Mouse (Mus musculus) heart, embryonic 10.5 days (tissue): ENCODE results near the gene Ada. TPM values are rescaled to one million over a fixed set of nuclear protein-coding genes. Genes with fewer than 3 reads are reported as not detected.

ENCODE experiments used
- DNase-seq: peaks from one replicate; pipeline ENCODE4 v3.0.0-alpha.2; 2017; ENCODE audit warnings: low spot score
- H3K27ac ChIP-seq: fragments of 300-500 bp; sonication (generic); 2 replicates; pipeline ENCODE4 v1.5.1; 2016; ENCODE audit warnings: mild to moderate bottlenecking
- H3K27me3 ChIP-seq: fragments of 300-500 bp; sonication (generic); 2 replicates; pipeline ENCODE4 v1.6.1; 2016; ENCODE audit warnings: mild to moderate bottlenecking; ENCODE audit not compliant: poor library complexity, insufficient read depth, severe bottlenecking
- H3K36me3 ChIP-seq: fragments of 300-500 bp; sonication (generic); 2 replicates; pipeline ENCODE4 v1.6.1; 2016; ENCODE audit warnings: mild to moderate bottlenecking, moderate library complexity
- H3K4me1 ChIP-seq: fragments of 300-500 bp; sonication (generic); 2 replicates; pipeline ENCODE4 v1.6.1; 2016; ENCODE audit warnings: mild to moderate bottlenecking
- H3K4me3 ChIP-seq: fragments of 300-500 bp; sonication (generic); 2 replicates; pipeline ENCODE4 v1.5.1; 2016; ENCODE audit warnings: mild to moderate bottlenecking, moderate library complexity
- H3K9me3 ChIP-seq: fragments of 300-500 bp; sonication (generic); 2 replicates; pipeline ENCODE4 v1.6.1; 2016; ENCODE audit warnings: mild to moderate bottlenecking, moderate library complexity
- WGBS: fragments of 180-500 bp; shearing (Covaris S2); methylation state at CpG from one replicate; pipeline ENCODE4 v1.1.7; 2016; 5-methylcytosine and 5-hydroxymethylcytosine counted together
- polyA plus RNA-seq: library from polyadenylated mRNA; unstranded; fragments of >200 nt; fragmentation: Nextera tagmentation; extraction: Ambion mirVana; gene quantifications from 2 replicates; pipeline ENCODE4 v1.2.1, GENCODE M21; 2016

The Ada gene
- polyA plus RNA-seq, 1 experiment from 2014 or later: 8.2 TPM

GRCm38 (mm10) chr2:163708321-163708720, 41.7 kb downstream of the Ada start:
- Histone ChIP-seq H3K4me1 (peaks cover 52% of the 10 kb centered on the region), H3K27ac (peak overlapping the region; percentile 62), H3K27me3 (no peaks in the 10 kb centered on the region)

GRCm38 (mm10) chr2:163703599-163704260, 46.3 kb downstream of the Ada start:
- Histone ChIP-seq H3K4me1 (peaks cover 48% of the 10 kb centered on the region), H3K27ac (peak overlapping the region; percentile 53; the same call in 1 of the 2 replicates), H3K9me3 (no peaks in the 10 kb centered on the region), H3K27me3 (no peaks in the 10 kb centered on the region), H3K4me3 (no peak overlapping the region), H3K36me3 (peaks cover 21% of the 10 kb centered on the region)
- WGBS: 87% methylated on average over 5 of the region's 5 CpGs
- DNase-seq: no peak

More at GRCm38 (mm10) chr2:163708321-163708720, 41.7 kb downstream of the Ada start:
- Histone ChIP-seq H3K4me3 (no peak overlapping the region), H3K36me3 (peaks cover 32% of the 10 kb centered on the region), H3K9me3 (no peaks in the 10 kb centered on the region)
- 36% methylated on average over 5 of the region's 5 CpGs for WGBS
- DNase-seq: no peak

GRCm38 (mm10) chr2:163702921-163703320, 47.1 kb downstream of the Ada start:
- peaks cover 21% of the 10 kb centered on the region for H3K36me3 ChIP-seq
- DNase-seq: no peak
- no peaks in the 10 kb centered on the region for H3K9me3 ChIP-seq
- no peak overlapping the region for H3K4me3 ChIP-seq
- no peaks in the 10 kb centered on the region for H3K27me3 ChIP-seq
- WGBS: 74% methylated on average over 5 of the region's 5 CpGs
- H3K27ac ChIP-seq: peak overlapping the region; percentile 72
- H3K4me1 ChIP-seq: peaks cover 52% of the 10 kb centered on the region

- H3K9me3 ChIP-seq: no peaks in the 10 kb centered on the region
- H3K27ac ChIP-seq: peak overlapping the region; percentile 72
- no peaks in the 10 kb centered on the region for H3K27me3 ChIP-seq
- H3K4me3 ChIP-seq: no peak overlapping the region
- peaks cover 21% of the 10 kb centered on the region for H3K36me3 ChIP-seq
- DNase-seq: no peak
- 61% methylated on average over 7 of the region's 7 CpGs for WGBS
- peaks cover 56% of the 10 kb centered on the region for H3K4me1 ChIP-seq
Observed at GRCm38 (mm10) chr2:163702431-163702830, 47.6 kb downstream of the Ada start.

- Histone ChIP-seq H3K9me3 (no peaks in the 10 kb centered on the region), H3K4me1 (peaks cover 69% of the 10 kb centered on the region), H3K27ac (peak overlapping the region; percentile 86; the same call in 1 of the 2 replicates), H3K4me3 (no peak overlapping the region), H3K36me3 (peaks cover 3% of the 10 kb centered on the region; the same call in 1 of the 2 replicates), H3K27me3 (no peaks in the 10 kb centered on the region)
- 76% methylated on average over 11 of the region's 11 CpGs for WGBS
- no peak for DNase-seq
Observed at GRCm38 (mm10) chr2:163699078-163699780, 50.8 kb downstream of the Ada start.

GRCm38 (mm10) chr2:163697764-163698480, 52.1 kb downstream of the Ada start:
- Histone ChIP-seq H3K9me3 (no peaks in the 10 kb centered on the region), H3K36me3 (no peaks in the 10 kb centered on the region), H3K4me1 (peaks cover 69% of the 10 kb centered on the region), H3K27me3 (no peaks in the 10 kb centered on the region), H3K4me3 (no peak overlapping the region), H3K27ac (peak overlapping the region; percentile 86)
- 45% methylated on average over 12 of the region's 16 CpGs for WGBS
- DNase-seq: no peak

- H3K9me3 ChIP-seq: no peaks in the 10 kb centered on the region
- 39% methylated on average over 2 of the region's 2 CpGs for WGBS
- H3K27me3 ChIP-seq: no peaks in the 10 kb centered on the region
- H3K4me1 ChIP-seq: peaks cover 68% of the 10 kb centered on the region
- DNase-seq: no peak
- no peak overlapping the region for H3K4me3 ChIP-seq
- peak overlapping the region; percentile 71 for H3K27ac ChIP-seq
- H3K36me3 ChIP-seq: no peaks in the 10 kb centered on the region
Observed at GRCm38 (mm10) chr2:163696763-163697162, 53.3 kb downstream of the Ada start.

GRCm38 (mm10) chr2:163693716-163694314, 56.2 kb downstream of the Ada start:
- Histone ChIP-seq H3K27ac (peak overlapping the region; percentile 86), H3K4me3 (no peak overlapping the region), H3K4me1 (peaks cover 89% of the 10 kb centered on the region), H3K36me3 (no peaks in the 10 kb centered on the region), H3K9me3 (no peaks in the 10 kb centered on the region), H3K27me3 (no peaks in the 10 kb centered on the region)
- WGBS: 45% methylated on average over 9 of the region's 9 CpGs
- no peak for DNase-seq

DNA sequence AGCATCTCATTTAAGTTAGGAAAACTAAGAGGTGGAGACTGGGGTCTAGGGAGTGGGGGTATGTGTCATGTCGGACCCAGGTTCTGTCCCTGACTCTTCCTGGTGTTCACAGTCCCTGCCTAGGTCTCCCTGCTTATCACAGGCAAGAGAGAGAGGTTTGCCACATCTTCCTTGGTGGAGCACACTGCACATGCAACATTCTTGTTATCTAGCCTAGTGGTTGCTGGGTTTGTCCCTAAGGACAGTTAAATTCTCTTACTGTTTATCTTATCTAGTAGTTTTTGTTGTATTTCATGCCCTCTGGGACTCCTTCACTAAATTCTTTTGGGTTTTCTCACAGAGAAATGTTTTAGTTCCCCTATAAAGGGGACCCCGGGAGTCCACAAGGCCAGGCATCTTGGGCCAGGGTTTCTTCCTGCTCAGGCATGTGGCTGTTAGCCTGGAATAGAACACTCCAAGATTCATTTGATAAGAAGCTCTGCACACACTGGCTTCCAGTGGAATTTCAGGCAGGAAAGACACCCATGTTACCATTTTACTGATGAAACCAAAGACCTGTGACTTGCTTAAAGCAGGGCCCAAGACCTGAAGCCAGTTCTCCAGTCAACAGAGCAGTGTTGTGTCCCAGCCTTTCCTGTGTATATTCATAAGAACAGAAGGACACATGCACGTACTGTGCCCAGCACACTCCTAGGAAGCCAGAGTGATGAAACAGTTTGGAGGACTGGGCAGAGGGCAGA, 57.0 kb downstream of the Ada start:
- H3K9me3 ChIP-seq: no peaks in the 10 kb centered on the region
- H3K27ac ChIP-seq: peak overlapping the region; percentile 86
- H3K4me1 ChIP-seq: peaks cover 89% of the 10 kb centered on the region
- no peaks in the 10 kb centered on the region for H3K36me3 ChIP-seq
- WGBS: 35% methylated on average over 3 of the region's 3 CpGs
- no peaks in the 10 kb centered on the region for H3K27me3 ChIP-seq
- DNase-seq: no peak
- H3K4me3 ChIP-seq: no peak overlapping the region

DNA sequence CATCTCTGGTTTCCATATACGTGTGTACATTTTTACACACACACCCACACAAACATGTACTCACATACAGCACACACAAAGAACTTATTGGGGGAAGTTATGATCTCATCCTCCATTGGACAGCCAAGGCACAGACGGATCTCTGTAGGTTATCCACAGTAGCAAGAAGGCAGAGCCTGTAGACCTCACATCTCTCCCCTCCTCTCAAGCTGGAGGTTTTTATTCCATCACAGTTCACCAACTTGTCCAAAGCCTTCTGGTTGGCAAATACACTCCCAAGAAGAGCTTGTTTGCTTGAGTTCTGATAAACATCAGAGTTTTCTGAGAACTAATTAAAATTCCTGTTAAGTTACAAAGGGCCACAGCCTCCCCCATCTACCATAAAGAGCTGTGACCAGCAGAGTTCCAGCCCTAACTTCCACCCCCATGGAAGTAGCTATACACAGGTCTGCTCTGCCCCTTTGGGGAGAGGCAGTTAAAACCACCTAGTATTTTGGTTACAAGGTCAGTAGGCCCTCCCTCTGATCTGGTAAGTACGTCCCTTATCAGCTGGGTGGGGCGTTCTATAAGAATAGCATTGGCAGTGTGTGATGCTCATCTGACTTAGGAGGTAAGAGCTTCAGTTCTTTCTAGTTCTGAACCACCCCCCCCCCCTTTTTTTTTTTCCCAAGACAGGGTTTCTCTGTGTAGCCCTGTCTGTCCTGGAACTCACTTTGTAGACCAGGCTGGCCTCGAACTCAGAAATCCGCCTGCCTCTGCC, 58.0 kb downstream of the Ada start:
- Histone ChIP-seq H3K4me3 (no peak overlapping the region), H3K36me3 (no peaks in the 10 kb centered on the region), H3K27me3 (no peaks in the 10 kb centered on the region), H3K4me1 (peaks cover 80% of the 10 kb centered on the region), H3K27ac (peak overlapping the region; percentile 77; the same call in 1 of the 2 replicates), H3K9me3 (no peaks in the 10 kb centered on the region)
- 62% methylated on average over 6 of the region's 6 CpGs for WGBS
- no peak for DNase-seq

DNA sequence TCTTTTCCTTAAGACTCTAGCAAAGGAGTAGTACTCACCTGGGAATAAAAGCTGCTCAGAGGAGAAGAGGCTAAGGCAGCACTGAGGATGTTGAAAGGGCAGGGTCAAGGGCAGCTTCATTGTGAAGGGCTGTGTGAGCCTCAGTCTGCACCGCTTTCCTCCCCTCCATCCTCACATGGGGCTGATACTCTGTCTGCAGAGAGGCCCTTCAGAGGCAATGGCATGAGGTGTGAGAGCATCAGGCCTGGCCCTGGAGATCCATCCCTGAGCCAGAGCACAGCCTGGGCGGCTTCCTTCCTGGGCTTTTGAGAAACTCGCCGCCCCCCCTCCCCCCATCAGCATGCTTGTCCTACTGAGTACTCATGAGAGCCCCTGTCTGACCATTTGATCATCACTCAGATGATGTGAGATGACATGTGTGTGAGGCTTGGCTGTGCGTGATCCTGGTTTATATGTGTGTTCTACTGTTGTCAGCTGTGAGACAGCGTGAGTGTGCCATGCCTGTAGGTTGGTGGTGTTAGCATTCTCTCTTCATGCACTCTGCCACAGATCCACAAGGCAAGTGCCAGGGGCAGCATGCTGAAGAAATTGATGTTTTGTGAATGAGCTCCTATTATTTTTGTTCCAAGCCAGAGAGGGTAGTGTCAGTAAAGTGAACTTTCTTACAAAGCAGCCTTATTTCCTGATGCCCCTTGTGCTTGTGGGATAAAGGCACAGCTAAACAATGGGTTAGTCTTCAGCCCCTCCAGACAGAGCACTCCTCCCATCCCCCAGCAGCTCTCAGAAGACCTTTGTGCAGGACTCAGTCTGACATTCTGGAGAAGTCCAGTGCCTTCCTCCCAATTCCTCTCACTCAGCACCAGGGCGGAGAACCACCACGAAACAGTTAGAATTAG, 59.4 kb downstream of the Ada start:
- peaks cover 80% of the 10 kb centered on the region for H3K4me1 ChIP-seq
- H3K9me3 ChIP-seq: no peaks in the 10 kb centered on the region
- no peaks in the 10 kb centered on the region for H3K27me3 ChIP-seq
- DNase-seq: no peak
- H3K27ac ChIP-seq: peak overlapping the region; percentile 77
- H3K36me3 ChIP-seq: no peaks in the 10 kb centered on the region
- WGBS: 60% methylated on average over 8 of the region's 8 CpGs
- H3K4me3 ChIP-seq: no peak overlapping the region
